Mouse (Mus musculus) heart, postnatal 0 days (tissue): ENCODE measurements around the gene Parp16. TPM values are rescaled to one million over a fixed set of nuclear protein-coding genes. Genes with fewer than 3 reads are reported as not detected.

Source experiments
- ATAC-seq: fragments of 200-750 bp; cut with Nextera tagmentation; 2 replicates; pipeline ENCODE4 v1.8.0; 2017; ENCODE audit warnings: low read depth, moderate number of reproducible peaks, moderate library complexity; ENCODE audit not compliant: insufficient read depth
- DNase-seq: peaks from one replicate; pipeline ENCODE4 v3.0.0-alpha.2; 2016; ENCODE audit warnings: low spot score
- H3K27ac ChIP-seq: fragments of 300-500 bp; sonication (generic); 2 replicates; pipeline ENCODE4 v1.5.1; 2014; ENCODE audit warnings: low read depth, mild to moderate bottlenecking
- H3K27me3 ChIP-seq: fragments of 300-500 bp; sonication (generic); 2 replicates; pipeline ENCODE4 v1.6.1; 2014; ENCODE audit warnings: low read length, mixed read lengths; ENCODE audit not compliant: control insufficient read depth, insufficient read depth
- H3K36me3 ChIP-seq: fragments of 300-500 bp; sonication (generic); replicated peaks from 2 replicates; pipeline ENCODE4 v1.6.1; 2014; ENCODE audit warnings: low read length, mixed read lengths; ENCODE audit not compliant: control insufficient read depth, insufficient read depth
- H3K4me1 ChIP-seq: fragments of 300-500 bp; sonication (generic); 2 replicates; pipeline ENCODE4 v1.6.1; 2014; ENCODE audit warnings: antibody characterized with exemption; ENCODE audit not compliant: control insufficient read depth, insufficient read depth
- H3K4me2 ChIP-seq: fragments of 300-500 bp; sonication (generic); 2 replicates; pipeline ENCODE4 v1.6.1; 2014; ENCODE audit warnings: low read depth, mild to moderate bottlenecking, low read length, moderate library complexity
- H3K4me3 ChIP-seq: fragments of 300-500 bp; sonication (generic); 2 replicates; pipeline ENCODE4 v1.5.1; 2014; ENCODE audit warnings: low read depth, low read length
- H3K9ac ChIP-seq: fragments of 300-500 bp; sonication (generic); replicated peaks from 2 replicates; pipeline ENCODE4 v1.6.1; 2014; ENCODE audit warnings: low read depth, low read length, mixed read lengths
- H3K9me3 ChIP-seq: fragments of 300-500 bp; sonication (generic); replicated peaks from 2 replicates; pipeline ENCODE4 v1.6.1; 2016; ENCODE audit warnings: low read length; ENCODE audit not compliant: control insufficient read depth
- CTCF ChIP-seq: IDR thresholded peaks from 2 replicates; pipeline ENCODE4 v1.5.1; 2016; ENCODE audit warnings: antibody characterized with exemption, control low read depth, low read depth
- EP300 ChIP-seq: IDR thresholded peaks from 2 replicates; pipeline ENCODE4 v1.6.1; 2016; ENCODE audit warnings: antibody characterized with exemption, low read depth
- WGBS: fragments of 180-500 bp; shearing (Covaris S2); extraction: QIAGEN DNeasy Blood & Tissue Kit; methylation state at CpG from one replicate; pipeline ENCODE4 v1.1.7; 2014; 5-methylcytosine and 5-hydroxymethylcytosine counted together
- polyA plus RNA-seq: library from polyadenylated mRNA; unstranded; fragments of >200 nt; fragmentation: Nextera tagmentation; extraction: Ambion mirVana; gene quantifications from 2 replicates; pipeline ENCODE4 v1.2.1, GENCODE M21; 2015
- total RNA-seq: library from RNA; depleted of rRNA; stranded (reverse); fragments of >200 nt; gene quantifications from 2 replicates; pipeline ENCODE4 v1.2.3, GENCODE M21; 2014; ENCODE audit warnings: low replicate concordance

The Parp16 gene
- total and polyA plus RNA-seq, 2 experiments from 2014 or later: 1.8 to 5.7 TPM

- Histone ChIP-seq H3K27me3 (no peaks in the 10 kb centered on the region), H3K36me3 (no peaks in the 10 kb centered on the region), H3K4me3 (no peak overlapping the region), H3K9ac (no peak overlapping the region), H3K4me2 (no peak overlapping the region), H3K27ac (peak overlapping the region; percentile 34; the same call in 1 of the 2 replicates), H3K9me3 (no peaks in the 10 kb centered on the region), H3K4me1 (0 out of 2 replicates have a peak, but pooled peaks cover 9% of the 10 kb centered on the region)
- 50% methylated on average over 16 of the region's 16 CpGs for WGBS
- TF ChIP-seq EP300 (no peak), CTCF (no peak)
- DNase-seq: peak; percentile 20
- peak; percentile 44 for ATAC-seq
Observed at GRCm38 (mm10) chr9:65247502-65248376, 52.6 kb downstream of the Parp16 start.

- peak; percentile 39; the same call in 1 of the 2 replicates for ATAC-seq
- TF ChIP-seq EP300 (no peak), CTCF (no peak)
Observed at GRCm38 (mm10) chr9:65248377-65248690, 53.2 kb downstream of the Parp16 start.

DNA sequence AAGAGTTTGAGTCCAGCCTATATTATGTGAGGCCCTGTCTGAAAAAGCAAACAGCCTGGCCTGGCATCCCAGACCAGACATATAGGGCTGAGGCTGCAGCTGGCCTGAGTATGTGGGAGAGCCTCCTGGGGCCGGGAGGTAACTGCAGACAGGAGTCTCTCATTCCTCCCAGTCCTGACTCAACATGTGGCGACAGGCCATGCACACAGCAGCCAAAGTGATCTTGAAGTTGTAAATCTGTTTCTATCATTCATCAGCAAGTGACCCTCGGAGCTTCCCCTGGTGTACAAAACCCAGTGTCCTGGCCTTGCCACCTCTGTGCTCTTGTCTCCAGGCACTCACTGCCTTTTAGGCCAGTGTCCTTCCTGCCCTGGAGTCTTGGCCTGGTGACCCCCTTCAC is 56.9 kb downstream of the Parp16 start:
- H3K27ac ChIP-seq: no peak overlapping the region
- H3K9ac ChIP-seq: no peak overlapping the region
- 58% methylated on average over 3 of the region's 3 CpGs for WGBS
- DNase-seq: no peak
- H3K4me2 ChIP-seq: no peak overlapping the region
- 0 out of 2 replicates have a peak, but pooled peaks cover 9% of the 10 kb centered on the region for H3K4me1 ChIP-seq
- H3K9me3 ChIP-seq: no peaks in the 10 kb centered on the region
- H3K27me3 ChIP-seq: no peaks in the 10 kb centered on the region
- no peak overlapping the region for H3K4me3 ChIP-seq
- no peaks in the 10 kb centered on the region for H3K36me3 ChIP-seq
- ATAC-seq: no peak
- TF ChIP-seq EP300 (no peak), CTCF (no peak)

More at GRCm38 (mm10) chr9:65248377-65248690, 53.2 kb downstream of the Parp16 start:
- 0 out of 2 replicates have a peak, but pooled peaks cover 9% of the 10 kb centered on the region for H3K4me1 ChIP-seq
- H3K9me3 ChIP-seq: no peaks in the 10 kb centered on the region
- no peak overlapping the region for H3K9ac ChIP-seq
- no peaks in the 10 kb centered on the region for H3K36me3 ChIP-seq
- no peak overlapping the region for H3K4me2 ChIP-seq
- no peak overlapping the region for H3K4me3 ChIP-seq
- 71% methylated on average over 5 of the region's 5 CpGs for WGBS
- H3K27me3 ChIP-seq: no peaks in the 10 kb centered on the region
- no peak for DNase-seq
- peak overlapping the region; percentile 34; the same call in 1 of the 2 replicates for H3K27ac ChIP-seq

DNA sequence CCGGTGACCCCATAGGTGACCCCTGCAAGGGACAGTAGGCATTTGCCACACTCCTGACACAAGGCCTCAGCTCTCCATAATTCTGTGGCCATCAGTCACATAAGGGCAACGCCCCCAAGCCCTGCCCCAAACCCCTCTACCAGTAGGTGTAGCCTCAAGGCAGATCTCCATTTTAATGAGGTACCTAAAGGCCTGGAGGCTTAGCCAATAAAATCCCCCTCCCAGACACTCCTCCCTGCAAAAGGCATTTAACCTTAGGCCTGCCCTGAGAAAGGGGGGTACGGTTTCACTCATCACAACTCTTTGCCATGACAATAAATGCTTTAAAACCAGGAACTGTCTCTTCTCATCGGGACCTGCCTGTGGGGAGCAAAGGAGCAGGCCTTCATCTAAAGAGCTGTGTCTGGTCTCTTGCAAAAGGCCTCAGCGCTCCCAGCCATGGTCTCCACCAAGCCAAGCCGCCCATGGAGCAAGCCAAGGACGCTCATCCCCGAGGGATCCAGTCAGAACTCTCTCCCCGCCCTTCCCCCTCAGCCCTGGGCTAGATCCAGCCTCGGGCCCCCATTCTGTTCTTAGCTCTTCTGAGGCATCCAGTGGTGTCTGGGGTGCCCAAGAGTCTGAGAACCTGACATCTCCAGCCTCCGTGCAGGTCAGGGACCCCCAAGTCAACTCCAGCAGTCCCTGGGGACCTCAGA is 60.9 kb downstream of the Parp16 start:
- Histone ChIP-seq H3K9ac (no peak overlapping the region), H3K36me3 (no peaks in the 10 kb centered on the region), H3K4me3 (no peak overlapping the region), H3K27ac (no peak overlapping the region), H3K27me3 (no peaks in the 10 kb centered on the region), H3K4me2 (no peak overlapping the region), H3K9me3 (no peaks in the 10 kb centered on the region), H3K4me1 (no peaks in the 10 kb centered on the region)
- 68% methylated on average over 11 of the region's 11 CpGs for WGBS
- ATAC-seq (no peak; the same call in 1 of the 2 replicates), DNase-seq (no peak)
- TF ChIP-seq CTCF: no peak
- no peak for TF ChIP-seq EP300

DNA sequence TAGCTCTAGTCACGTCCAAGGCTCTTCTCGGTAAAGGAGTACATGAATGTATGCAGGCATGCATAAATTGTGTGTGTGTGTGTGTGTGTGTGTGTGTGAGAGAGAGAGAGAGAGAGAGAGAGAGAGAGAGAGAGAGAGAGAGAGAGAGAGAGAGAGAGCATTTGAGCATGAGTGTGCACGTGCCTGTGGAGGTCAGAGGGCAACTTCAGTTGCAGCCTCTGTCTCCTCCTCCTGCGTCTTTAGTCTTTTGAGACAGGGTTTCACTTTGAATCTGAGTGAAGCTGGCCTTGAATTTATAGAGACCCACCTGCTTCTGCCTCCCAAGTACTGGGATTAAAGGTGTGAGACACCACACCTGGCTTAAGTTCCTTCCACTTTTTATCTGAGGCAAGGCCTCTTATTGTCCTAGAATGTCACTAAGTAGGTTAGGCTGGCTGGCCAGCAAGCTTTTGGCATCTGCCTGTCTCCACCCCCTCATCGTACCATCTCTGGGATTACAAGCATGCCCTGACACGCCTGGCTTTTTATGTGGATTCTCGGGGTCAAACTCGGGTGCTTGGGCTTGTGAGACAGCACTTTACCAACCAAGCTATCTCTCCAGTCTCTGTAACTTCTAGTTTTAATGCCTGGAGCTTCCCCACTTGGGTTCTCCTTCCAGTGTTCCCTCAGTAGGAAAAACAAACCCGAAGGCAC is 62.2 kb downstream of the Parp16 start:
- WGBS: 73% methylated on average over 9 of the region's 9 CpGs
- no peak overlapping the region for H3K4me3 ChIP-seq
- no peak overlapping the region for H3K4me2 ChIP-seq
- DNase-seq (no peak), ATAC-seq (no peak)
- no peak overlapping the region for H3K9ac ChIP-seq
- H3K27me3 ChIP-seq: no peaks in the 10 kb centered on the region
- no peaks in the 10 kb centered on the region for H3K4me1 ChIP-seq
- H3K9me3 ChIP-seq: no peaks in the 10 kb centered on the region
- no peak for TF ChIP-seq EP300
- TF ChIP-seq CTCF: no peak
- H3K36me3 ChIP-seq: no peaks in the 10 kb centered on the region
- H3K27ac ChIP-seq: no peak overlapping the region
